Mouse (Mus musculus) common myeloid progenitor, adult 5-6 weeks (primary cell): ENCODE results near the gene Baz1a. TPM values are rescaled to one million over a fixed set of nuclear protein-coding genes. Genes with fewer than 3 reads are reported as not detected.

Experiments used
- ATAC-seq: replicated peaks from 2 replicates; pipeline ENCODE4 v1.8.0; 2016; ENCODE audit warnings: low read depth, mild to moderate bottlenecking, moderate TSS enrichment, inconsistent platforms; ENCODE audit not compliant: poor library complexity, severe bottlenecking
- total RNA-seq: library from RNA; stranded (forward); fragments of 200-1000, 187-1606 nt; gene quantifications from 2 replicates; pipeline ENCODE4 v1.2.3, GENCODE M21; 2017

The Baz1a gene
- total RNA-seq, result 98.0 and 152 TPM in 2 replicates

- ATAC-seq, result no peak
Measured at GRCm38 (mm10) chr12:55013626-55014398, at the start of gene Baz1a. Baz1a (minus strand) TSS chr12:55014348.

GRCm38 (mm10) chr12:55062141-55062540, 48.0 kb upstream of the Baz1a start:
- ATAC-seq, result no peak

GRCm38 (mm10) chr12:55061006-55061405, 46.9 kb upstream of the Baz1a start:
- no peak for ATAC-seq

- ATAC-seq, result peak; percentile 82
Measured at GRCm38 (mm10) chr12:55060212-55060898, 46.2 kb upstream of the Baz1a start.

GRCm38 (mm10) chr12:55059812-55060211, 45.7 kb upstream of the Baz1a start:
- no peak for ATAC-seq

- no peak for ATAC-seq
Measured at GRCm38 (mm10) chr12:55058865-55059615, 44.9 kb upstream of the Baz1a start.

- no peak for ATAC-seq
Measured at GRCm38 (mm10) chr12:55056703-55057102, 42.6 kb upstream of the Baz1a start.

GRCm38 (mm10) chr12:55054551-55055241, 40.5 kb upstream of the Baz1a start:
- no peak for ATAC-seq

- no peak for ATAC-seq
Measured at GRCm38 (mm10) chr12:55053267-55053666, 39.1 kb upstream of the Baz1a start.

GRCm38 (mm10) chr12:55051210-55052173, 37.3 kb upstream of the Baz1a start:
- peak; percentile 51 for ATAC-seq

GRCm38 (mm10) chr12:55049731-55050353, 35.7 kb upstream of the Baz1a start:
- ATAC-seq, result peak; percentile 53

GRCm38 (mm10) chr12:55041011-55041410, 26.9 kb upstream of the Baz1a start:
- no peak for ATAC-seq

GRCm38 (mm10) chr12:55027088-55027487, 12.9 kb upstream of the Baz1a start:
- ATAC-seq, result no peak

GRCm38 (mm10) chr12:55023284-55023683, 9.1 kb upstream of the Baz1a start:
- ATAC-seq, result no peak

- ATAC-seq, result peak; percentile 81
Measured at GRCm38 (mm10) chr12:55019421-55019877, 5.3 kb upstream of the Baz1a start.

GRCm38 (mm10) chr12:55017119-55017721, 3.1 kb upstream of the Baz1a start:
- ATAC-seq, result no peak

- peak; percentile 45 for ATAC-seq
Measured at GRCm38 (mm10) chr12:55016339-55017118, 2.4 kb upstream of the Baz1a start.
